Mouse (Mus musculus): ENCODE measurements at regions not wholly inside any gene's neighbourhood (a gene's known extent, or its start where the extent isn't known, plus 50 kb on each side); places are given as distances from the start of the nearest gene placed in this dataset.

DNA sequence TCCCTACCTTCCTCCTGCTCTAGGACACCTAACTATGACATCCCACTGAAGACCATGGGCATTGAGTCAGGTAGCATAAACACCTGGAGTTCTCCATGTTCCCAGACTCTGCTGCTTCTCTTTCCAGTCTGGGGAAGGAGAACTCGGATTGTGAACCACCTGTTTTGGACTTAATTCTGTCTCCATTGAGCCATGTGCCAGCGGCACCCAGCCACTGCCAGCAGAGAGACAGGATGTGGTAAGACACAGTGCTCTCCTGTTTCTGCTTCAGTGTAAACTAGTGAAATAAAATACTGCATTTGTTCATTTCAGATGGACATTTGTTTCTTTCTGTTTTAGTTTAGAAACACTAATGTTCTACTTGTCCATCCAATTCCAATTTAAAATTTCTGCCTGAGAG is 168.1 kb upstream of the Arhgap18 start:
- TF ChIP-seq POLR2A (IDR thresholded peaks at IDR 0.05; ENCODE audit: extremely low read depth, insufficient read depth, low read length) = no peak
- no peak for TF ChIP-seq CTCF (IDR thresholded peaks at IDR 0.05; ENCODE audit: extremely low read depth, insufficient read depth, low read length)
